Mouse (Mus musculus) MEL (cell line): ENCODE measurements around the gene Dph1. TPM values are rescaled to one million over a fixed set of nuclear protein-coding genes. Genes with fewer than 3 reads are reported as not detected.

Experiments used
- DNase-seq: peaks from one replicate; pipeline ENCODE4 v3.0.0; 2011; ENCODE audit warnings: low read depth, low spot score
- H3K27ac ChIP-seq: 2 replicates; pipeline ENCODE4 v1.5.1; 2012; ENCODE audit warnings: low read depth, mild to moderate bottlenecking, control low read depth, low read length, moderate library complexity; ENCODE audit not compliant: control insufficient read depth
- H3K27me3 ChIP-seq, 2 experiments: fragments of 150-350 bp in 1 of 2; sonication (generic) in 1 of 2; 2 replicates each; pipeline ENCODE4 v1.6.1; 2012; ENCODE audit warnings: low read length in 2 of 2, mild to moderate bottlenecking in 2 of 2, improper control_type of control experiment in 1 of 2, moderate library complexity in 1 of 2; ENCODE audit not compliant: insufficient read depth in 2 of 2, control insufficient read depth in 1 of 2
- H3K36me3 ChIP-seq, 2 experiments: 2 replicates each; pipeline ENCODE4 v1.6.1; 2012 to 2014; ENCODE audit warnings: low read length in 2 of 2, improper control_type of control experiment in 1 of 2, inconsistent platforms in 1 of 2, mild to moderate bottlenecking in 1 of 2; ENCODE audit not compliant: insufficient read depth in 2 of 2, control insufficient read depth in 1 of 2
- H3K4me1 ChIP-seq, 2 experiments: fragments of 150-350 bp in 1 of 2; sonication (generic) in 1 of 2; 2 replicates each; pipeline ENCODE4 v1.6.1; 2012; ENCODE audit warnings: low read length in 2 of 2, improper control_type of control experiment in 1 of 2, mild to moderate bottlenecking in 1 of 2; ENCODE audit not compliant: insufficient read depth in 2 of 2, control insufficient read depth in 1 of 2
- H3K4me3 ChIP-seq, 2 experiments: fragments of 150-350 bp in 1 of 2; sonication (generic) in 1 of 2; 2 replicates each; pipeline ENCODE4 v1.5.1; 2012; ENCODE audit warnings: low read depth in 2 of 2, low read length in 2 of 2, mild to moderate bottlenecking in 2 of 2, moderate library complexity in 2 of 2, control low read depth in 1 of 2, improper control_type of control experiment in 1 of 2; ENCODE audit not compliant: control insufficient read depth in 1 of 2, insufficient read depth in 1 of 2
- H3K79me2 ChIP-seq: 2 replicates; pipeline ENCODE4 v1.6.1; 2012; ENCODE audit warnings: mild to moderate bottlenecking, low read length, moderate library complexity; ENCODE audit not compliant: control insufficient read depth, poor library complexity, insufficient read depth
- H3K9ac ChIP-seq: 2 replicates; pipeline ENCODE4 v1.6.1; 2012; ENCODE audit warnings: low read depth, mild to moderate bottlenecking, control low read depth, low read length, moderate library complexity; ENCODE audit not compliant: control insufficient read depth, poor library complexity, severe bottlenecking
- H3K9me3 ChIP-seq: fragments of 150-350 bp; sonication (generic); replicated peaks from 2 replicates; pipeline ENCODE4 v1.6.1; 2012; ENCODE audit warnings: mild to moderate bottlenecking, low read length, improper control_type of control experiment, moderate library complexity; ENCODE audit not compliant: insufficient read depth
- BHLHE40 ChIP-seq: IDR thresholded peaks from 2 replicates; pipeline ENCODE4 v1.6.1; 2012; ENCODE audit warnings: low read depth, mild to moderate bottlenecking, inconsistent platforms, low read length, improper control_type of control experiment, borderline replicate concordance
- CHD2 ChIP-seq: IDR thresholded peaks from 2 replicates; pipeline ENCODE4 v1.6.1; 2011; ENCODE audit warnings: low read length, improper control_type of control experiment
- EP300 ChIP-seq, 2 experiments: IDR thresholded peaks; 2 replicates each; pipeline ENCODE4 v1.6.1; 2011; ENCODE audit warnings: improper control_type of control experiment in 2 of 2, low read length in 2 of 2, low read depth in 1 of 2, mild to moderate bottlenecking in 1 of 2
- ETS1 ChIP-seq: IDR thresholded peaks from 2 replicates; pipeline ENCODE4 v1.6.1; 2012; ENCODE audit warnings: low read depth, mild to moderate bottlenecking, inconsistent platforms, low read length, improper control_type of control experiment, moderate library complexity
- JUND ChIP-seq: IDR thresholded peaks from 2 replicates; pipeline ENCODE4 v1.6.1; 2011; ENCODE audit warnings: low read depth, mild to moderate bottlenecking, improper control_type of control experiment, low read length
- KAT2A ChIP-seq: conservative IDR thresholded peaks from 2 replicates; pipeline ENCODE4 v1.6.1; 2012; ENCODE audit warnings: low read depth, low read length, improper control_type of control experiment, inconsistent platforms
- MAFK ChIP-seq: IDR thresholded peaks from 2 replicates; pipeline ENCODE4 v1.6.1; 2011; ENCODE audit warnings: low read depth, mild to moderate bottlenecking, low read length, improper control_type of control experiment, borderline replicate concordance
- MAZ ChIP-seq: IDR thresholded peaks from 2 replicates; pipeline ENCODE4 v1.6.1; 2012; ENCODE audit warnings: low read depth, mild to moderate bottlenecking, inconsistent platforms, low read length, improper control_type of control experiment
- MEF2A ChIP-seq: IDR thresholded peaks from 2 replicates; pipeline ENCODE4 v1.6.1; 2014; ENCODE audit warnings: low read depth, mild to moderate bottlenecking, inconsistent platforms, low read length, improper control_type of control experiment; ENCODE audit not compliant: poor library complexity, insufficient replicate concordance, severe bottlenecking; ENCODE audit errors: extremely low read depth
- MYC ChIP-seq: IDR thresholded peaks from 2 replicates; pipeline ENCODE4 v1.6.1; 2011; ENCODE audit warnings: low read depth, mild to moderate bottlenecking, low read length, improper control_type of control experiment, moderate library complexity
- NELFE ChIP-seq: IDR thresholded peaks from 2 replicates; pipeline ENCODE4 v1.6.1; 2011; ENCODE audit warnings: low read depth, low read length, improper control_type of control experiment
- NRF1 ChIP-seq: IDR thresholded peaks from 2 replicates; pipeline ENCODE4 v1.6.1; 2014; ENCODE audit warnings: low read depth, mild to moderate bottlenecking, inconsistent platforms, low read length, improper control_type of control experiment, moderate library complexity; ENCODE audit not compliant: poor library complexity, insufficient read depth, severe bottlenecking
- POLR2AphosphoS2 ChIP-seq: IDR thresholded peaks from 2 replicates; pipeline ENCODE4 v1.6.1; 2011; ENCODE audit warnings: low read length, improper control_type of control experiment
- RAD21 ChIP-seq: IDR thresholded peaks from 2 replicates; pipeline ENCODE4 v1.6.1; 2011; ENCODE audit warnings: mild to moderate bottlenecking, low read depth, low read length, improper control_type of control experiment
- RCOR1 ChIP-seq: IDR thresholded peaks from 2 replicates; pipeline ENCODE4 v1.6.1; 2012; ENCODE audit warnings: low read depth, mild to moderate bottlenecking, inconsistent platforms, low read length, improper control_type of control experiment
- TAL1 ChIP-seq: IDR thresholded peaks from 2 replicates; pipeline ENCODE4 v1.6.1; 2012; ENCODE audit warnings: mild to moderate bottlenecking, inconsistent platforms, low read length, moderate library complexity, mixed read lengths
- TBP ChIP-seq: IDR thresholded peaks from 2 replicates; pipeline ENCODE4 v1.8.0; 2011; ENCODE audit warnings: low read depth, low read length, improper control_type of control experiment
- UBTF ChIP-seq: IDR thresholded peaks from 2 replicates; pipeline ENCODE4 v1.6.1; 2012; ENCODE audit warnings: low read depth, mild to moderate bottlenecking, inconsistent platforms, low read length, improper control_type of control experiment, moderate library complexity, borderline replicate concordance; ENCODE audit not compliant: insufficient read depth
- USF1 ChIP-seq: IDR thresholded peaks from 2 replicates; pipeline ENCODE4 v1.6.1; 2014; ENCODE audit warnings: low read depth, mild to moderate bottlenecking, inconsistent platforms, low read length, improper control_type of control experiment, moderate library complexity
- USF2 ChIP-seq, 2 experiments: IDR thresholded peaks; 2 replicates each; pipeline ENCODE4 v1.6.1; 2011 to 2012; ENCODE audit warnings: improper control_type of control experiment in 2 of 2, low read length in 2 of 2, borderline replicate concordance in 1 of 2, inconsistent platforms in 1 of 2, low read depth in 1 of 2, mild to moderate bottlenecking in 1 of 2; ENCODE audit not compliant: insufficient read depth in 1 of 2
- ZC3H11A ChIP-seq: IDR thresholded peaks from 2 replicates; pipeline ENCODE4 v1.6.1; 2012; ENCODE audit warnings: low read depth, mild to moderate bottlenecking, inconsistent platforms, low read length, improper control_type of control experiment
- ZKSCAN1 ChIP-seq: IDR thresholded peaks from 2 replicates; pipeline ENCODE4 v1.6.1; 2012; ENCODE audit warnings: low read depth, mild to moderate bottlenecking, inconsistent platforms, low read length, improper control_type of control experiment, moderate library complexity
- ZMIZ1 ChIP-seq: IDR thresholded peaks from 2 replicates; pipeline ENCODE4 v1.6.1; 2012; ENCODE audit warnings: low read depth, mild to moderate bottlenecking, inconsistent platforms, low read length, improper control_type of control experiment, moderate library complexity
- ZNF384 ChIP-seq: IDR thresholded peaks from 2 replicates; pipeline ENCODE4 v1.6.1; 2012; ENCODE audit warnings: low read depth, mild to moderate bottlenecking, inconsistent platforms, low read length, improper control_type of control experiment
- polyA plus RNA-seq, 2 experiments: library from polyadenylated mRNA; stranded (reverse) in 1 of 2; unstranded in 1 of 2; fragments of >175 nt in 1 of 2; fragments of >200 nt in 1 of 2; gene quantifications; 2 replicates each; pipeline versions ENCODE4 v1.2.1 to v1.2.4; 2012; ENCODE audit warnings: low replicate concordance in 2 of 2, low read depth in 1 of 2; ENCODE audit not compliant: insufficient read length in 2 of 2, insufficient read depth in 1 of 2, missing spikeins in 1 of 2
- total RNA-seq: library from RNA; depleted of rRNA; stranded (reverse); fragments of 300-350 nt; gene quantifications from 2 replicates; pipeline ENCODE4 v1.2.3, GENCODE M21; 2012

The Dph1 gene
- total and polyA plus RNA-seq, 3 experiments, result 58.4 to 59.5 TPM; not detected in 1

DNA sequence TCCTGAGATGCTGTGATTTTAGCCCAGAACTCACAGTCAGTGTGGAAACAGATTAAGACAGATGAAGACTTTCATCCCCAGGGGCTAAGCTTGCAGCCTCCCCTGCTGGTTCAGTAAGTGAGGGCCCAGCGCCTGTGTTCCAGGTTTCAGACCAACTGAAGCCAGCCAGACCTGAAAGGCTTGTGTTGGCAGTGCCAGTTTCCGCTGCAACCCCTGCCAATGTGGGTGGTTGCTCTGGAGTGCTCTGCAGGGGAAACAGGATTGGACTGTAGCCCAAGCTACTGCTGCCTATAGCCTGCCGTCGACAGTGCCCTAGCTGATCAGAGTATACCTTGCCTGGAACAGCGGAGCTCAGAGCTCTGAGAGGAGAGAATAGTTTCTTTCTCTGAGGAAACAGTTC lies 58.8 kb downstream of the Dph1 start:
- H3K27ac ChIP-seq, result no peak overlapping the region
- H3K4me1 ChIP-seq, result peaks cover 7 to 8% of the 10 kb centered on the region in 2 experiments; a peak in 2 of 4 replicates
- H3K79me2 ChIP-seq, result no peaks in the 10 kb centered on the region
- TF ChIP-seq RAD21, result no peak
- TF ChIP-seq USF1, result no peak
- TF ChIP-seq MAZ, result no peak
- TF ChIP-seq KAT2A, result no peak
- TF ChIP-seq ZKSCAN1, result no peak
- no peak for TF ChIP-seq CHD2
- no peak for TF ChIP-seq USF2 (IDR thresholded peaks at IDR 0.05; ENCODE audit: borderline replicate concordance in 1 of 2, insufficient read depth in 1 of 2, low read depth in 1 of 2, low read length in 2 of 2)
- TF ChIP-seq TBP, result no peak
- no peak for TF ChIP-seq NRF1
- no peaks in the 10 kb centered on the region for H3K27me3 ChIP-seq
- H3K9me3 ChIP-seq, result no peaks in the 10 kb centered on the region
- no peak overlapping the region for H3K9ac ChIP-seq
- DNase-seq, result no peak
- peaks cover 2 to 3% of the 10 kb centered on the region in 2 experiments; a peak in 2 of 4 replicates for H3K36me3 ChIP-seq
- H3K4me3 ChIP-seq, result no peak overlapping the region

GRCm38 (mm10) chr11:75131300-75131699 lies 59.7 kb downstream of the Dph1 start:
- Histone ChIP-seq H3K36me3 (peaks cover 0 to 3% of the 10 kb centered on the region in 2 experiments; a peak in 2 of 4 replicates), H3K27me3 (no peaks in the 10 kb centered on the region), H3K9ac (no peak overlapping the region), H3K27ac (no peak overlapping the region), H3K4me3 (no peak overlapping the region), H3K4me1 (no peaks in the 10 kb centered on the region), H3K79me2 (no peaks in the 10 kb centered on the region), H3K9me3 (no peaks in the 10 kb centered on the region)
- TF ChIP-seq RCOR1 (no peak), BHLHE40 (no peak), JUND (no peak), EP300 (IDR thresholded peaks at IDR 0.05; ENCODE audit: low read depth in 1 of 2, low read length in 2 of 2) (no peak), ZKSCAN1 (no peak), TAL1 (no peak)
- DNase-seq, result no peak

GRCm38 (mm10) chr11:75129481-75129880 lies 61.6 kb downstream of the Dph1 start:
- DNase-seq, result no peak
- no peaks in the 10 kb centered on the region for H3K79me2 ChIP-seq
- H3K9me3 ChIP-seq, result no peaks in the 10 kb centered on the region
- H3K27me3 ChIP-seq, result no peaks in the 10 kb centered on the region
- no peak overlapping the region for H3K9ac ChIP-seq
- peaks cover 0 to 2% of the 10 kb centered on the region in 2 experiments; a peak in 1 of 4 replicates for H3K36me3 ChIP-seq
- TF ChIP-seq USF2 (IDR thresholded peaks at IDR 0.05; ENCODE audit: borderline replicate concordance in 1 of 2, insufficient read depth in 1 of 2, low read depth in 1 of 2, low read length in 2 of 2) (no peak), MAFK (no peak), POLR2AphosphoS2 (no peak), MYC (no peak), TBP (no peak), RAD21 (no peak), ZNF384 (no peak), UBTF (no peak), ETS1 (no peak), NELFE (no peak), ZC3H11A (no peak), ZMIZ1 (no peak), BHLHE40 (no peak), MEF2A (no peak), ZKSCAN1 (no peak), JUND (no peak)
- no peak overlapping the region for H3K4me3 ChIP-seq
- no peak overlapping the region for H3K27ac ChIP-seq
- no peaks in the 10 kb centered on the region for H3K4me1 ChIP-seq
